Mouse (Mus musculus): ENCODE data around the gene Aurkaip1.

Gene Aurkaip1

GRCm38 (mm10) chr4:155851951-155852411 is 20.9 kb downstream of the Aurkaip1 start:
- DNase-seq (ENCODE audit: low spot score) = peak; percentile 80

DNA sequence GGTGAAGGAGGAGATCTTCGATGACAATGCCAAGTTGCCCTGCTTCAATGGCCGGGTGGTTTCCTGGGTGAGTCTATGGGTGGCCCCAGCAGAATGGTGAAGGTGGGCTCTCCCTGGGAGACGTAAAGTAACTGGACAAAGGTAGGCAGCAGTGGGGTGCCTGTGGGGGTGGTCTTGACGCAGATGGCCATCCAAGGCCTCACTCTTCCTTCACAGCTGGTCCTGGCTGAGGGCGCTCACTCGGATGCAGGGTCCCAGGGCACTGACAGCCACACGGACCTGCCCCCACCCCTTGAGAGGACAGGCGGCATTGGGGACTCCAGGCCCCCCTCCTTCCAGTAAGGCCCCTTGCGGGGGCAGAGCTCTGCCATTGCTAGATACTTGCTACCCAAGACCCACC is 22.3 kb downstream of the Aurkaip1 start:
- no peak for DNase-seq (ENCODE audit: low spot score)

- DNase-seq (ENCODE audit: low spot score) = no peak
Measured at GRCm38 (mm10) chr4:155854991-155855390, 23.9 kb downstream of the Aurkaip1 start.

GRCm38 (mm10) chr4:155856071-155856470 is 25.0 kb downstream of the Aurkaip1 start:
- no peak for DNase-seq (ENCODE audit: low spot score)

DNA sequence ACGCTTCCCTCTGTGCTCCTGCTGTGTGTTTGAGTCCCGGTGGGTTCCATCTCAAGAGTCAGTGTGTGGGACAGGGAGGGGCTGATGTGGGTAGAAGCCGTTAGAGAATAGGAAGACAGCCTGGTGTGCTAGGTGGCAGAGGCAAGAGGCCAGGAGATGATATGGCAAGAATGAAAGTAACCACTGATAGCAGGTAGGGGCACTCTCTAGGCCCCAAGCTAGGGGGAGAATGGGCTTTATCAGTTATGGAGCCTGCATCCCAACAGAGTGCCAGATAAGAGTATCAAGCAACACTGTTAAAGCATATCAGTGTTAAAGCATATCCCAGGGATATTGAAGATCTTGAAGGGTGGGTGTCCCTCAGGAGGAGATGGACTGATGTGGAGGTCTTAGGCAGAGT is 25.8 kb downstream of the Aurkaip1 start:
- DNase-seq (ENCODE audit: low spot score) = no peak

GRCm38 (mm10) chr4:155859318-155859717 is 28.2 kb downstream of the Aurkaip1 start:
- no peak for DNase-seq (ENCODE audit: low spot score)

- no peak for DNase-seq (ENCODE audit: low spot score)
Measured at GRCm38 (mm10) chr4:155861787-155862186, 30.7 kb downstream of the Aurkaip1 start.

- no peak for DNase-seq (ENCODE audit: low spot score)
Measured at GRCm38 (mm10) chr4:155863001-155863400, 31.9 kb downstream of the Aurkaip1 start, which contains the start of gene Tas1r3. Gene Tas1r3, minus strand, starts transcription at chr4:155863362.

DNA sequence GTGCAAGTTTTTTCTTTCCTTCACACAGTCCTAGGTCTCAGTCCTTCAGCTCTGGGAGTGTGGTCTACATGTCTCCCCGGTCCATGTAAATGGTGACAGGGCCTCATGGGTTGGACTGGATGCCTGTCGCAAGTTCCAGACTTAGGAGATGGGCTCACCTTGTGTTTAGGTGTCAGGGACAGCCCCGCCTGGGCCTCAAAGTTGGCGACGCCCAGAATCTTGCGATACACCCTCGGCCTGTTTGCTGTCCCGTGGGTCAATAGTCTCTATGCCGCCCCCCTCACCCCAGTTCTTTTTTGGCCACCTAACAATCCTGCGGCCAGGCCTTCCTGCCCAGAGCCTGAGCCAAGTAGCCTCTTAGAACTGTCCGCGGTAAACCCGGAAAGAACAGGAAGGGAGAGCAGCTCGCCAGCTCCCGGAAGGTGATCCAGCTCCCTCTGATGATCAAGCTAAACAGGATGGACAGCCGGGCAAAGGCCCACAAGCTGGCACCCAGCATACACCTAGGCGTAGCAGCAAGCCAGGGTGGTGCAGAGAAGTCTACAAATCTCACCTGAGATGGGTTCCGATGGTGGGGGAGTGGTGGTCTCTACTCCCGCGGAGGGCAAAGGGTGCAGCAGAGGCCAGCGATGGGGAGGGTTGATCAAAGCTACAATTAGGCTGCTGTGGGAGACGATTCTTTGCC is 37.7 kb downstream of the Aurkaip1 start:
- DNase-seq (ENCODE audit: low spot score) = peak; percentile 46

- peak; percentile 97 for DNase-seq (ENCODE audit: low spot score)
Measured at GRCm38 (mm10) chr4:155869317-155870033, 38.4 kb downstream of the Aurkaip1 start, which contains the start of the genes Cptp and Ints11. Gene Cptp, minus strand, starts transcription at chr4:155869440. Gene Ints11, plus strand, starts transcription at chr4:155869546.

GRCm38 (mm10) chr4:155871404-155871803 is 40.3 kb downstream of the Aurkaip1 start:
- no peak for DNase-seq (ENCODE audit: low spot score)

Measured in MN1 (cell line).